Mouse (Mus musculus): ENCODE results near the gene Rph3al. TPM values are rescaled to one million over a fixed set of nuclear protein-coding genes. Genes with fewer than 3 reads are reported as not detected.

Rph3al gene
- polyA plus RNA-seq, 1 experiment: 3.8 TPM

GRCm38 (mm10) chr11:75801369-75801768, 136.9 kb downstream of the Rph3al start:
- no peak overlapping the region for H3K4me3 ChIP-seq (ENCODE audit: extremely low read depth, insufficient read depth, insufficient read length)
- H3K4me1 ChIP-seq (ENCODE audit: control insufficient read depth, insufficient read depth, insufficient read length): no peaks in the 10 kb centered on the region
- no peak for TF ChIP-seq POLR2A (IDR thresholded peaks at IDR 0.05; ENCODE audit: low read depth, low read length)
- TF ChIP-seq CTCF (IDR thresholded peaks at IDR 0.05; ENCODE audit: extremely low read depth, insufficient read depth, insufficient read length, insufficient replicate concordance): no peak
- H3K27me3 ChIP-seq (ENCODE audit: control insufficient read depth, insufficient read depth, low read length): no peaks in the 10 kb centered on the region; the same call in 1 of the 2 replicates
- H3K36me3 ChIP-seq (ENCODE audit: control insufficient read depth, insufficient read depth, low read length): no peaks in the 10 kb centered on the region
- no peak for DNase-seq (ENCODE audit: low read depth in 1 of 2, low spot score in 2 of 2)
- H3K27ac ChIP-seq (ENCODE audit: insufficient read depth, low read length): no peak overlapping the region
- WGBS: 89% methylated on average over 4 of the region's 4 CpGs

- Histone ChIP-seq H3K36me3 (ENCODE audit: control insufficient read depth, insufficient read depth, low read length) (no peaks in the 10 kb centered on the region), H3K4me1 (ENCODE audit: control insufficient read depth, insufficient read depth, insufficient read length) (no peaks in the 10 kb centered on the region), H3K27me3 (ENCODE audit: control insufficient read depth, insufficient read depth, low read length) (peaks cover 16% of the 10 kb centered on the region), H3K4me3 (ENCODE audit: extremely low read depth, insufficient read depth, insufficient read length) (no peak overlapping the region), H3K27ac (ENCODE audit: insufficient read depth, low read length) (no peak overlapping the region)
- TF ChIP-seq POLR2A (IDR thresholded peaks at IDR 0.05; ENCODE audit: low read depth, low read length): no peak
- no peak for TF ChIP-seq CTCF (IDR thresholded peaks at IDR 0.05; ENCODE audit: extremely low read depth, insufficient read depth, insufficient read length, insufficient replicate concordance)
- no peak for DNase-seq (ENCODE audit: low read depth in 1 of 2, low spot score in 2 of 2)
- WGBS: 84% methylated on average over 13 of the region's 13 CpGs
Measured at GRCm38 (mm10) chr11:75796536-75797246, 141.5 kb downstream of the Rph3al start.

DNA sequence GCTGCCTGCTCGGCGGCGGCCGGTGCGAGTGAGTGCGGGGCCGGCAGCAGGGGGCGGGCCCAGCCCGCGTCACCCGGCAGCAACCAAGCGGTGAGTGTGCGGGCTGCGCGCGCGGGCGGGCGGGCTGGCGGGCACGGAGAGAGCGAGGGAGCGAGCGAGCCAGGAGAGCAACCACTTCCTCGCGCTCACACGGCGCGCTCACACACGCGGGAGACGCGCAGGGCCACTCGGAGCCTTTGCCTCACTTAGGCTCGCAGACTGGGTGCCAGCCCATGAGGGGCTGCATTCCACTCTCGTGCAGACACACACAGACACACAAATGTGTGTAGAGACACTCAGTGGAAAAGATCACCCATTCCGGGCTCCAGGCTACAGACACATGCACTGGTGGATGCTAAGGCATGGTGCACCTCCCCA, 142.2 kb downstream of the Rph3al start, which contains the start of gene Doc2b:
Gene Doc2b, minus strand, starts transcription at position 21 of the 417 bp plus-strand sequence.
- H3K36me3 ChIP-seq (ENCODE audit: control insufficient read depth, insufficient read depth, low read length): no peaks in the 10 kb centered on the region
- H3K27me3 ChIP-seq (ENCODE audit: control insufficient read depth, insufficient read depth, low read length): peaks cover 16% of the 10 kb centered on the region
- no peak for TF ChIP-seq POLR2A (IDR thresholded peaks at IDR 0.05; ENCODE audit: low read depth, low read length)
- no peak for TF ChIP-seq CTCF (IDR thresholded peaks at IDR 0.05; ENCODE audit: extremely low read depth, insufficient read depth, insufficient read length, insufficient replicate concordance)
- no peaks in the 10 kb centered on the region for H3K4me1 ChIP-seq (ENCODE audit: control insufficient read depth, insufficient read depth, insufficient read length)
- no peak for DNase-seq (ENCODE audit: low read depth in 1 of 2, low spot score in 2 of 2)
- no peak within 1 kb of the TSS for H3K27ac ChIP-seq (ENCODE audit: insufficient read depth, low read length)
- no peak within 1 kb of the TSS for H3K4me3 ChIP-seq (ENCODE audit: extremely low read depth, insufficient read depth, insufficient read length)
- WGBS: 9% methylated on average over 36 of the region's 37 CpGs

DNA sequence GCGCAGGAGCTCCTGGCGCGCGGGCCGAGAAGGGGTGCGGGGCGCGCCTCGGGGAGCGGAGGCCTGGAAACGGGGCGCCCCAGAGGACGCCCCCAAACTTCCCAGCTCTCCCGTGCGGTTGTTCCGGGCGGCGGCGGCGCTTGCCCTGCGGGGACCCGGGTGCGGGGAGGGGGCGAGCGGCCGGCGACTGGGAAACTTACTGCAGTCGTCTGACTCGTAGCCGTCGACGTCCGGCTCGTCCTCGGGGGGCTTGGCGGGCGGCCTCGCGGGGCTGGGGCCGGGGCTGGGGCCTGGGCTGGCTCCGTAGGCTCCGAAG, 142.9 kb downstream of the Rph3al start:
- no peak for DNase-seq (ENCODE audit: low read depth in 1 of 2, low spot score in 2 of 2)
- Histone ChIP-seq H3K27me3 (ENCODE audit: control insufficient read depth, insufficient read depth, low read length) (peaks cover 16% of the 10 kb centered on the region), H3K27ac (ENCODE audit: insufficient read depth, low read length) (no peak overlapping the region), H3K36me3 (ENCODE audit: control insufficient read depth, insufficient read depth, low read length) (no peaks in the 10 kb centered on the region), H3K4me3 (ENCODE audit: extremely low read depth, insufficient read depth, insufficient read length) (no peak overlapping the region), H3K4me1 (ENCODE audit: control insufficient read depth, insufficient read depth, insufficient read length) (no peaks in the 10 kb centered on the region)
- WGBS: 8% methylated on average over 34 of the region's 42 CpGs
- no peak for TF ChIP-seq POLR2A (IDR thresholded peaks at IDR 0.05; ENCODE audit: low read depth, low read length)
- TF ChIP-seq CTCF (IDR thresholded peaks at IDR 0.05; ENCODE audit: extremely low read depth, insufficient read depth, insufficient read length, insufficient replicate concordance): no peak

DNA sequence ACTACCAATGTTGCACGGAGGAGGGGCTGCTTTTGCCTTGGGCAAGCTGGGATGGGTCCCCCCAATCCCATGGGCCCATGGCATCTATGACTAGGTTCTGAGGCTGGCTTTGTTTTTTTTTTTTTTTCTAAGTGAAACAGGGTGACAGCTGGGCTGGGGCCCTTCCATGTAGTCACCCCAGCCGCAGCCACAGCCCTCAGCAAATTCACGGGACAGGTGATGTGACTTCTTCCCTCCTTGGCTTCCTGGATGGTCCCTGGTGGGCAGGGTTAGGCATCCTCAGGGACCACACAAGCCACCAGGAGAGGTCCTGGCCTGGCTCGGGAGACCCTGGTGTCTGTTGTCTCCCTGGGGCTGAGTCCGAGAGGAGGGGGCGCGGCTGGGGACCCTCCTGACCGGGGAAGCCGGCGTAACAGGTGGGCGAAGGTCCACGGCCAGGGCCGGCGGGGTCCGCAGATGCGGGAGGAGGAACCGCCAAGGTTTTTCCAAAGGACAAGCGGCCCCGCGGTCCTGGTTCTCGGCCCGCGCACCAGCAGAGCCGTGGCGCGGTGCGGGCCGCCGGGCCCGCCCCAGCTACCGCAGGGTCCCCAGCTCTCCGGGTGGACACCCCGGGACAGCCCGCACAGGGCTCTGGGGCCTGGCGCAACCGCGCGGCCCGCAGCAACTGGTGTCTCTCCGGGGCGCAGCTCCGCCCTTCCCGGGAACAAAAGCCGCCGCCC, 143.5 kb downstream of the Rph3al start:
- WGBS: 21% methylated on average over 45 of the region's 45 CpGs
- Histone ChIP-seq H3K27me3 (ENCODE audit: control insufficient read depth, insufficient read depth, low read length) (peaks cover 16% of the 10 kb centered on the region), H3K4me1 (ENCODE audit: control insufficient read depth, insufficient read depth, insufficient read length) (no peaks in the 10 kb centered on the region), H3K4me3 (ENCODE audit: extremely low read depth, insufficient read depth, insufficient read length) (no peak overlapping the region), H3K36me3 (ENCODE audit: control insufficient read depth, insufficient read depth, low read length) (no peaks in the 10 kb centered on the region), H3K27ac (ENCODE audit: insufficient read depth, low read length) (no peak overlapping the region)
- no peak for DNase-seq (ENCODE audit: low read depth in 1 of 2, low spot score in 2 of 2)
- TF ChIP-seq CTCF (IDR thresholded peaks at IDR 0.05; ENCODE audit: extremely low read depth, insufficient read depth, insufficient read length, insufficient replicate concordance) (no peak), POLR2A (IDR thresholded peaks at IDR 0.05; ENCODE audit: low read depth, low read length) (no peak)

DNA sequence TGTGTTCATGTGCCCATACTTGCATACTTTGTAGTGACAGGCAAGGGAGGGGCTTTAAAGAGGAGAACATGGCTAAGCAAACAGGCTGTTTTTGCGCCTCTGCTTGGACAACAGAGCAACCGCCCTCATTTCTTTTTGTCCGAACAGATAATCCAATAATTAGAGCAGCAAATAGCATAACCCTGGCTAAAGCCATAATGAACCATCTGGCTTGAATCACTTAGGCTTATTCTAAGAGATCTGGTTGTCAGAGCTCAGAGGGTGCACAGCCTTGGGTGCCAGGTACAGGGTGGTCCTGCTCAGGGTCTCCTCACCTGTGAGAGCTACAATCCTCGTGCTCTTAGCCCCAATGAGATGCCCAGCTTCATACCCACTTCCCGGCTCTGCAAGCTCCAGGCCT, 144.9 kb downstream of the Rph3al start:
- Histone ChIP-seq H3K36me3 (ENCODE audit: control insufficient read depth, insufficient read depth, low read length) (no peaks in the 10 kb centered on the region), H3K27ac (ENCODE audit: insufficient read depth, low read length) (no peak overlapping the region), H3K27me3 (ENCODE audit: control insufficient read depth, insufficient read depth, low read length) (peaks cover 16% of the 10 kb centered on the region), H3K4me1 (ENCODE audit: control insufficient read depth, insufficient read depth, insufficient read length) (no peaks in the 10 kb centered on the region), H3K4me3 (ENCODE audit: extremely low read depth, insufficient read depth, insufficient read length) (no peak overlapping the region)
- no peak for DNase-seq (ENCODE audit: low read depth in 1 of 2, low spot score in 2 of 2)
- 87% methylated on average over 5 of the region's 5 CpGs for WGBS
- TF ChIP-seq POLR2A (IDR thresholded peaks at IDR 0.05; ENCODE audit: low read depth, low read length) (no peak), CTCF (IDR thresholded peaks at IDR 0.05; ENCODE audit: extremely low read depth, insufficient read depth, insufficient read length, insufficient replicate concordance) (no peak)

DNA sequence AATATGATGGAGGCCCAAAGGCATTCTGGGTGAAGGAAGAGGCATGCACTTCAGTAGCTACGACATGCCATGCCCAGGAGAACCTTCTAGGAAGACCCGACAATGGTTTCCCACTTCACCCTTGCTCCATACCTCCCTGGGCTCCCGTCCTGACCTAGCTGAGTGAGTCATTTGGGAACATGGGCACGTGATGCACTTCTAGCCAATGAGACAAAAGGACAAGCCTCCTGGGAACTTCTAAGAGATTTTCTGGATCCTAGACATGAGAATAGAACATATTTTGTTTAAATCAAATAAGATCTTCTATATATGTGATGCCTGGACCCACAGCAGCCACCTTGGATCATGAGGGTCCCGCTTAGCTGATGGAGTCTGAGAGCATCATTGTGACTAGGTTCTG, 145.7 kb downstream of the Rph3al start:
- H3K27me3 ChIP-seq (ENCODE audit: control insufficient read depth, insufficient read depth, low read length): peaks cover 16% of the 10 kb centered on the region
- H3K36me3 ChIP-seq (ENCODE audit: control insufficient read depth, insufficient read depth, low read length): no peaks in the 10 kb centered on the region
- TF ChIP-seq CTCF (IDR thresholded peaks at IDR 0.05; ENCODE audit: extremely low read depth, insufficient read depth, insufficient read length, insufficient replicate concordance) (no peak), POLR2A (IDR thresholded peaks at IDR 0.05; ENCODE audit: low read depth, low read length) (no peak)
- no peak overlapping the region for H3K27ac ChIP-seq (ENCODE audit: insufficient read depth, low read length)
- WGBS: 87% methylated on average over 5 of the region's 5 CpGs
- no peaks in the 10 kb centered on the region for H3K4me1 ChIP-seq (ENCODE audit: control insufficient read depth, insufficient read depth, insufficient read length)
- H3K4me3 ChIP-seq (ENCODE audit: extremely low read depth, insufficient read depth, insufficient read length): no peak overlapping the region
- DNase-seq (ENCODE audit: low read depth in 1 of 2, low spot score in 2 of 2): no peak
